Mouse (Mus musculus) ES-E14 (cell line): ENCODE results near the gene Tmem108. TPM values are rescaled to one million over a fixed set of nuclear protein-coding genes. Genes with fewer than 3 reads are reported as not detected.

ENCODE experiments used
- DNase-seq: peaks from one replicate; pipeline ENCODE4 v3.0.0-alpha.2; 2013; ENCODE audit warnings: low read depth, low spot score
- H3K27ac ChIP-seq: 2 replicates; pipeline ENCODE4 v1.5.1; 2012; ENCODE audit warnings: low read depth, mild to moderate bottlenecking, low read length, moderate library complexity, mixed read lengths; ENCODE audit not compliant: poor library complexity, insufficient read depth, severe bottlenecking
- H3K36me3 ChIP-seq: 2 replicates; pipeline ENCODE4 v1.6.1; 2012; ENCODE audit warnings: mild to moderate bottlenecking, low read length, moderate library complexity, mixed read lengths; ENCODE audit not compliant: control insufficient read depth, poor library complexity, insufficient read depth, severe bottlenecking
- H3K4me1 ChIP-seq, 2 experiments: fragments of 150-350 bp in 1 of 2; sonication (generic) in 1 of 2; 2 replicates each; pipeline ENCODE4 v1.6.1; 2012; ENCODE audit warnings: low read length in 2 of 2, mild to moderate bottlenecking in 1 of 2, mixed read lengths in 1 of 2; ENCODE audit not compliant: control insufficient read depth in 2 of 2, insufficient read depth in 2 of 2, poor library complexity in 1 of 2
- H3K4me3 ChIP-seq, 2 experiments: fragments of 150-350 bp in 1 of 2; sonication (generic) in 1 of 2; 2 replicates each; pipeline ENCODE4 v1.5.1; 2012; ENCODE audit warnings: low read length in 2 of 2, low read depth in 1 of 2, mild to moderate bottlenecking in 1 of 2, mixed read lengths in 1 of 2; ENCODE audit not compliant: insufficient read depth in 1 of 2, poor library complexity in 1 of 2, severe bottlenecking in 1 of 2
- H3K9ac ChIP-seq: 2 replicates; pipeline ENCODE4 v1.6.1; 2012; ENCODE audit warnings: low read depth, mild to moderate bottlenecking, low read length, mixed read lengths; ENCODE audit not compliant: poor library complexity, insufficient read depth, severe bottlenecking
- H3K9me3 ChIP-seq: fragments of 150-350 bp; sonication (generic); 2 replicates; pipeline ENCODE4 v1.6.1; 2012; ENCODE audit warnings: low read depth, mild to moderate bottlenecking, low read length; ENCODE audit not compliant: control insufficient read depth, insufficient read depth
- CHD2 ChIP-seq: IDR thresholded peaks from 2 replicates; pipeline ENCODE4 v1.6.1; 2014; ENCODE audit warnings: mild to moderate bottlenecking, low read depth, low read length, inconsistent platforms
- HCFC1 ChIP-seq: IDR thresholded peaks from 2 replicates; pipeline ENCODE4 v1.6.1; 2012; ENCODE audit warnings: low read length, inconsistent platforms, borderline replicate concordance; ENCODE audit not compliant: insufficient read depth
- MAFK ChIP-seq: IDR thresholded peaks from 2 replicates; pipeline ENCODE4 v1.6.1; 2014; ENCODE audit warnings: mild to moderate bottlenecking, low read depth, low read length, inconsistent platforms; ENCODE audit not compliant: insufficient read depth
- ZC3H11A ChIP-seq: IDR thresholded peaks from 2 replicates; pipeline ENCODE4 v1.6.1; 2012; ENCODE audit warnings: low read depth, mild to moderate bottlenecking, inconsistent platforms, low read length, borderline replicate concordance
- ZNF384 ChIP-seq: IDR thresholded peaks from 2 replicates; pipeline ENCODE4 v1.6.1; 2012; ENCODE audit warnings: low read depth, low read length, inconsistent platforms
- in situ Hi-C, 2 experiments: fragments of 600-800 bp; cut with MboI; formaldehyde crosslinking; loops; one replicate each; pipeline ENCODE4 v1.15.1; 2025; ENCODE audit warnings: low sequenced_read_pairs in 2 of 2, inconsistent platforms in 1 of 2; ENCODE audit not compliant: unreplicated experiment in 2 of 2
- total RNA-seq: library from RNA; depleted of rRNA; stranded (reverse); fragments of 300-350 nt; gene quantifications from 2 replicates; pipeline ENCODE4 v1.2.3, GENCODE M21; 2012

The Tmem108 gene
- total RNA-seq, 1 experiment = 3.1 TPM

- Histone ChIP-seq H3K9me3 (no peaks in the 10 kb centered on the region), H3K27ac (no peak overlapping the region), H3K9ac (no peak overlapping the region), H3K4me3 (no peak overlapping the region), H3K4me1 (no peaks in the 10 kb centered on the region), H3K36me3 (no peaks in the 10 kb centered on the region)
- TF ChIP-seq ZC3H11A (no peak), MAFK (no peak), CHD2 (no peak), ZNF384 (no peak), HCFC1 (no peak)
- DNase-seq = no peak
- in situ Hi-C loops = loop anchor here in 1 of 2 experiments (25.0 kb wide), 1 partner anchor 273 kb away; the partner anchor contains the start of gene Tmem108
Measured at GRCm38 (mm10) chr9:103489096-103489495, 272.5 kb downstream of the Tmem108 start.

GRCm38 (mm10) chr9:103486262-103486661 lies 275.4 kb downstream of the Tmem108 start:
- no peaks in the 10 kb centered on the region for H3K9me3 ChIP-seq
- DNase-seq = no peak
- TF ChIP-seq ZNF384 = no peak
- no peak for TF ChIP-seq ZC3H11A
- TF ChIP-seq CHD2 = no peak
- no peak for TF ChIP-seq MAFK
- no peak for TF ChIP-seq HCFC1
- in situ Hi-C loops = loop anchor here in 1 of 2 experiments (25.0 kb wide), 1 partner anchor 276 kb away; the partner anchor contains the start of gene Tmem108
- no peaks in the 10 kb centered on the region for H3K4me1 ChIP-seq
- H3K9ac ChIP-seq = no peak overlapping the region
- no peak overlapping the region for H3K4me3 ChIP-seq
- no peak overlapping the region for H3K27ac ChIP-seq
- no peaks in the 10 kb centered on the region for H3K36me3 ChIP-seq

GRCm38 (mm10) chr9:103485606-103486005 lies 276.0 kb downstream of the Tmem108 start:
- H3K27ac ChIP-seq = no peak overlapping the region
- no peaks in the 10 kb centered on the region for H3K36me3 ChIP-seq
- in situ Hi-C loops = loop anchor here in 1 of 2 experiments (25.0 kb wide), 1 partner anchor 277 kb away; the partner anchor contains the start of gene Tmem108
- no peak for DNase-seq
- H3K4me3 ChIP-seq = no peak overlapping the region
- H3K4me1 ChIP-seq = no peaks in the 10 kb centered on the region
- TF ChIP-seq MAFK (no peak), ZC3H11A (no peak), CHD2 (no peak), ZNF384 (no peak), HCFC1 (no peak)
- H3K9me3 ChIP-seq = no peaks in the 10 kb centered on the region
- no peak overlapping the region for H3K9ac ChIP-seq

DNA sequence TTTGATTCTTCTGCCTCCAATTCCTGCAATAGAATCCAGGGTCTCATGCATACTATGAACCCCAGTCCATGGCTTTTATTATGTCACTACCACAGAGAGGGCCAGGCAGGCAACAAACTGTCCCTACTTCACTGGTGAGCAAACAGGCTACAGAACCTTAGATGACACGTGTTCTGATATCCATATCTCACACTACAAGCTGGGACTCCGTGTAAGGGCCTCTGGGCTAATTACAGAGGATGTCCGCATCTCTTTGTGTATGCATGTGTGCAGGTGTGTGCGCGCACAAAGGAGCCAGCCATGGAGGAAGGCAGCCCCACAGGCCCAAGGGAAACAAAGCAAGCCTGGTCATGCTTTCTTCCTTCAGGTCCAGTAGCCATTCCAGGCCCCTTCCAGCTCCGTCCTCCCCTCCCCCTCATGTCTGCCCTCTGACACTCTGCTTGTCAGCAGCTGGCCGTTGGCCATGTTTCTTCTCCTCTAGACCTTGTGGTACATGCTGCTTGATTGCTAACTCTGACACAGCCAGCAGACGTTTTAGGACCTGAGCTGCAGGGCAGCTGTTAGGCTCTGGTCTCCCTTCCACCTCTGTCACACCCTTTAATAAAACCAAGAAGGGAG lies 280.9 kb downstream of the Tmem108 start:
- H3K36me3 ChIP-seq = no peaks in the 10 kb centered on the region
- H3K9ac ChIP-seq = no peak overlapping the region
- H3K9me3 ChIP-seq = no peaks in the 10 kb centered on the region
- DNase-seq = no peak
- in situ Hi-C loops = loop anchor here in 1 of 2 experiments (25.0 kb wide), 1 partner anchor 282 kb away; the partner anchor contains the start of gene Tmem108
- TF ChIP-seq ZC3H11A (no peak), MAFK (no peak), ZNF384 (no peak)
- H3K27ac ChIP-seq = no peak overlapping the region
- no peaks in the 10 kb centered on the region for H3K4me1 ChIP-seq
- H3K4me3 ChIP-seq = no peak overlapping the region
